Mouse (Mus musculus) ES-CJ7 (cell line): Measurements from ENCODE around the gene Rsph14.

ENCODE experiments used
- DNase-seq: peaks from one replicate; pipeline ENCODE4 v3.0.0; 2011; ENCODE audit warnings: low read depth, low spot score

Gene Rsph14

DNA sequence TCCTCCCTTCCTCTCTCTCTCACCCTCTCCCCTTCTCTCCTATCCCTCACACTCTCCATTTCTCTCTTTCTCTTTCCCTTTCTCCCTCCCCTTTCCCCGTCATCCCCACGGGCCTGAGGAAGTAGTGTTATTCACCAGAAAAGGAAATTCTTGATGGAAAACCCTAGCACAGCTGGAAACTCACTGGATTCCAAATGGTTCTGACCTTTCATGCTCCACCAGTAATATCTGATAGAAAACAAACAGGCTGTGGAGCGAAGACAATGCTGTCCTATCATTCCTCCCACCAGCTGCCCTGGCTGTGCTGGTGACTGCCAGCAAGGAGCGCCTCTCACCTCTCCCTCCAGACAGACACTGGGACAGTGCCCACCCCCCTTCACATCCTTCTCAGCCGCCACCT, 37.5 kb downstream of the Rsph14 start:
- DNase-seq = no peak

GRCm38 (mm10) chr10:74990584-74991322, 41.6 kb downstream of the Rsph14 start:
- no peak for DNase-seq

- DNase-seq = no peak
Observed at GRCm38 (mm10) chr10:74989814-74990213, 42.6 kb downstream of the Rsph14 start.

GRCm38 (mm10) chr10:74987698-74988470, 44.5 kb downstream of the Rsph14 start:
- no peak for DNase-seq

DNA sequence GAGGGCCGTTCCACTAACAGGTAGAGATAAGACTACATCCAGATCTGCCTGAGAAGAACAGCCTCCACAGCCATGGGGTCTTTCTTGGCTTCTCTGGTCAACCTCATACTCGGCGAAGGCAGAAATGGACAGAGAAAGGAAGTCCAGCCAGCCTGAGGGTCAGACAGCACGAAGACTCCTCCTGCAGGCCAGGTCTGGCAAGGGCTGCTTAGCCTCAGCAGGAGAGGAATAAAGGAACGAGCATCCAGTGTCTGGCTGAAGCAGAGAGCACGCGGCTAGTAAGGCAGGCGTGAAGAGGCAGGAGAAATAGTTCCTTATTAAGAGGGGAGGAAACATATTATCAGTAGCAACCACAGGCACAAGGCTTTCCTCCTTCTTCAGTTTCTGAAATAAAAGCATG, 49.2 kb downstream of the Rsph14 start:
- DNase-seq = no peak

DNA sequence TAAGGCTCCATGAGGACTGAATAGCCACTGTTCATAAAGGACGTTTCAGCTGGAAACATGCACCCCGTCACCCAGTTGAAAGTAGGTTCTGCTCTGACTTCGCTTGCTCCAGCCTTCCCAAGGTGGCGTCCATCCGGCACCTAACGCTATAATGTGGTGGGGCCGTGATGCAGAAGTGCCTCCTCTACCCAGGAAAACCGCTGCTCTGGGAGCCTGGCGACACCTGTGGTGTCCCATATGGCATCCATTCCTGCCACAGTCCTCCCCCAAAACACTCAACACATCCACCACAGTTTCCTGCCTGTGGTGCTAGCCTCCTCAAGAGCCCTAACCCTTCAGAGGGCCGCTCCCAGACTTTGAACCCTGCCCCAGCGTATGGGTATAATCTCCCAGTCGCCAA, 51.2 kb downstream of the Rsph14 start:
- no peak for DNase-seq

GRCm38 (mm10) chr10:74978056-74978455, 54.3 kb downstream of the Rsph14 start:
- DNase-seq = no peak

GRCm38 (mm10) chr10:74976429-74976828, 56.0 kb downstream of the Rsph14 start:
- DNase-seq = no peak

DNA sequence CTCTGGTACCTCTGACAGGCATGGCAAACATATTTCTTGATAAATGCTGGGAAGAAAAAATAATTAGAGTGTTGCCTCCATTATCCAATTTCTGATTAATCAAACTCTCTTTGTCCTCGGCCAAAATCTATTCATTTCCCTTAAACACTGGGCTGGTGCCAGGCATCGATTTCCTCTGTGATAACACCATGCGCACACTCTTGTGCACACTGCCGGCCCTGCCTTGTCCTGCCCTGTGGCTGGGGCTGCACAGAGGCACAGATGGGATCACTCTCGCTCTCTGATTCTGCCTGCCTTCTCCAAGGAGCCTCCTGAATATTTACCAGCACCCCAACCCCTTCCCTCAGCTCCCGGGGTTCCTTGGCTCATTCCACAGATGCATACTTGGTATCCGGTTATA, 56.8 kb downstream of the Rsph14 start:
- DNase-seq = no peak

DNA sequence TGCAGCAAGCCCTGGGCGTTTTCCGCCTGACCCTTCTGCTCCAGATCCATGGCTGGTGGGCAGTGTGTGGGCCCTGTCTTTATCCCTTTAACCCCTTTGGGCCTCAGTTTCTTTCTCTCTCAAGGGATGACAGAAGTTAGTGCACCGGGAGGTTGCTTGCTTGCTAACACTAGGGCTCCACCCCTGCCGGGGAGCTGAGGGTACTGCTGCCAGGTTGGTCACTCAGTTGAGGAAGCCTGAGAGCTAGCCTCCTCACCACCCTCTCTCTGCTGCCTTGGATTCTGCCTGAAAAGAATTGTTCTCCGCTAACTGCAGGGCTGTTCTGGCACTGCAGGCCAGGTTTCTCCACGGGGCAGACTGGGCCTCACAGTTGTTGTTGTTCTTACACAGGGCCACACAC, 59.4 kb downstream of the Rsph14 start:
- peak; percentile 34 for DNase-seq

DNA sequence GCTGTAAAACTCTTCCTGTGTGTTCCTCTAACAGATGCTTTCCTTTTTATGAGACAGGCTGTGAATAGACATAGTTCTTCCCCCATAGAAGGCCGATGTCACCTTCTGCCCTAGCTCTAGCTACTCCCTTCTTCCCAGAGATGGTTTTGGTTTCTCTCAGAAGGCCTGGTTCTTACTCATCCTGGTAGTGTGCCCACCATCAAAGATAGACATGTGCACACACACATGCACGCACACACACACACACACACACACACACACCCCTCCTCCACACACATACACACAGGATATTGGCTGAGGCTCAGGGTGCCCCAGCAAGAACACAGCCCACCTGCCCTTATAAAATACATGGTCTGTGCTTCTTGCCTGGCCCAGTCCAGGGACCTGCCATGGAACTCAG, 63.1 kb downstream of the Rsph14 start:
- no peak for DNase-seq

- no peak for DNase-seq
Observed at GRCm38 (mm10) chr10:74967651-74968267, 64.6 kb downstream of the Rsph14 start.

DNA sequence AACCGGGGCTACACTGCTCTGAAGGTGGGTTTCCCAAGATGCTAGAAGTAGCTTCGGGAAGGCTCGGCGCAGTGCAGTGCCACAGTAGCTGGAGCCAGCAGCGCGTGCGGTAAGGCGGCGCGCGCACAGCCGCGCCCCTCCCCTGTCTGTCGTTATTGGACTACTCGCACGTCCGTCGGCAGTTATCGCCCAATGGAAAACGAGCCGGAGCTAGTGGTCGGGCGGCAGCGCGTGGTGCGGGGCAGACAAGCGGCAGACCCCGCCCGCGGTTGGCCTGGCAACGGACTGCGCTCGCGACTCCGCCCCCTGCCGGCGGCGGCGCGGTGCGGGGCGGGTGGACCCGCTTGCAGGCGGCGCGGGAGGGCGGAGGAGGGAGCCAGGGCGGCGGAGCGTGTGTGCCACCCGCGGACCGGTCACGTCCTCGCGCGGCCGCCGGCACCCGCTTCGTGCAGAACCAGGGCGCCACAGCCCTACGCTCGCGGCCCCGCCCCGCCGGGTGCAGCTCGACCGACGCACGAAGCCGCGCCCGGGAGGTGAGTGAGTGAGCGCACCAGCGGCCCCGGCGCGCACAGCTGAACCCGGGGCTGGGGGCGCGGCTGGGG, 65.4 kb downstream of the Rsph14 start, which contains the start of gene Gnaz:
TSS of gene Gnaz (plus strand) at position 328 of the 602 bp plus-strand sequence.
- DNase-seq = peak; percentile 97

GRCm38 (mm10) chr10:74964380-74964779, 68.0 kb downstream of the Rsph14 start:
- no peak for DNase-seq

DNA sequence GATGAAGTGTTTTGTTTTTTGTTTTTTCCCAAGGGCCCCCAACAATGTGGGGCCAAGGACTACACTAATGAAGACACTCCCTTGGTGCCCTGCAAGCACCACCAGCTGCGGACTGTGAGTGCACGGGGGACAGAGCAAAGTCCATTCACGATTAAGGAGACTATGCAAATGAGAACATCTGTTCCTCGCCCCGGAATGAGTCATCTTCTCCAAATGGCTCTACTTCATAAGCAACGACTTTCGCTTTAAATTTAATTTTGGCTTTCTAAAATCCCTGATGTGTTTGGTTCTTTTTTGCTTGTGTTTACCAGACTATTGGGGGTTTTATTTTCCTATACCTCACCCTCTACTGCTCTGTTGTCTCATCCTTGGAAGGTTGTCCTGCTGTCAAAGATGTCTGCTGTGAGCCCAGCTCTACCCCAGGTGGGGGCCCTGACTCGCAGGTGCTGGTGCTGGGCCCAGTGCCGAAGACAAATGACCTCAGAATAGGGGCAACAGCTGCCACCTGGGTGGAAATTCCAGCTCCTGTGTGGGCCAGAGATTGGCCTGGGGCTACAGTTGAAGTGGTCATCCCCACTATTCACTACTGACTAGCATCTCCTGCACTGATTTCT, 79.4 kb downstream of the Rsph14 start:
- DNase-seq = peak; percentile 26

- DNase-seq = no peak
Observed at GRCm38 (mm10) chr10:74940795-74941194, 91.6 kb downstream of the Rsph14 start.

DNA sequence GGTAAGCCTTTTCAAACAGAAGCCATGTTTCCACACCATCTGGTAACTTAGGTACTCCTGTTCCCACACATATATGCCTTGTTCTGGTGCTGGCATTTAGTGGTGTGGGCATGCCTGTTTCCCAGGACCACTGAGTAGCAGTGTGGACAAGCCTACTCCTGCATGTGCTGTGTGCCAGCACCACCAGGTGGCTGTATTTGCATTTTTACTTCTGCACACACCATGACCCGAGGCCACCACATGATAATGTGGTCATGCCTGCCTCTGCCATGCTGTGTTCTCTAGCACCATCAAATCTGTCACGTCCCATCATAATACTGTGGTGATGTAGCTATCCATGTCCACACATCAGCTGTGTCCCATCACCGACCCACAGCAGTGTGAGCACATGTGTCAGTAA, 93.1 kb downstream of the Rsph14 start:
- no peak for DNase-seq

GRCm38 (mm10) chr10:74938410-74938809, 94.0 kb downstream of the Rsph14 start:
- DNase-seq = no peak

GRCm38 (mm10) chr10:74937003-74937790, 95.2 kb downstream of the Rsph14 start:
- peak; percentile 59 for DNase-seq

GRCm38 (mm10) chr10:74935016-74935415, 97.4 kb downstream of the Rsph14 start:
- DNase-seq = peak; percentile 74

DNA sequence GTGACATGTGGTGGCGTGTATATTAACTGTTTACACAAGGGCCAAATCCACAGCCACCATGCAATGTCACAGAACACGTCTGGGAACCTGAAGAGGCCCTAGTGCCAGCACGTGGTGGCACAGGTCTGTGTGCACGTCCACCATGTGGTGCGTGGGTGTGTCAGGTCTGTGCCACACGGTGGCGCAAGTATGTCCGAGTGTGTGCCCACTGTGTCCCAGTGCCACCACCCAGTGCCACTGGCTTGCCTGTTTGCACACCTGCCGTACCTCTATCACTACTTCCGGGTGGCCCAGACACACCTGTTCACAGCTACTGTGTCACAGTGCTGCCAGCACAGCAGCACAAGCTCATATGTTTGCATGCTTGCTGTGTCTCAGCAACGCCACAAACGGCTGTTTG, 97.9 kb downstream of the Rsph14 start:
- no peak for DNase-seq
